Mouse (Mus musculus) left cerebral cortex, postnatal 36 days (tissue): ENCODE data around the gene Agbl1. TPM values are rescaled to one million over a fixed set of nuclear protein-coding genes. Genes with fewer than 3 reads are reported as not detected.

ENCODE experiments used
- DNase-seq, 2 experiments: peaks; one replicate each; pipeline ENCODE4 v3.0.0; 2021 to 2022; ENCODE audit warnings: low spot score in 2 of 2, mixed read lengths in 1 of 2
- intact Hi-C: fragments of 180-260 bp; cut with DNase I; formaldehyde crosslinking; loops from one replicate; pipeline ENCODE4 v1.15.1; 2025
- total RNA-seq, 2 experiments: library from RNA; stranded (reverse); gene quantifications; 2 replicates each; pipeline ENCODE4 v1.2.3; 2021

Gene Agbl1
- total RNA-seq, 2 experiments from 2014 or later, result 0.37 to 0.43 TPM

GRCm38 (mm10) chr7:76381986-76382385 lies 152.3 kb downstream of the Agbl1 start:
- DNase-seq, result no peak
- intact Hi-C loops, result no loop called here

GRCm38 (mm10) chr7:76389240-76389639 lies 159.6 kb downstream of the Agbl1 start:
- intact Hi-C loops, result no loop called here
- DNase-seq, result no peak

GRCm38 (mm10) chr7:76392296-76392940 lies 162.7 kb downstream of the Agbl1 start:
- DNase-seq, result no peak
- intact Hi-C loops, result loop anchor here (2.0 to 10.0 kb wide), 3 partner anchors 468 to 1052 kb away; no protein-coding TSS in a partner anchor

DNA sequence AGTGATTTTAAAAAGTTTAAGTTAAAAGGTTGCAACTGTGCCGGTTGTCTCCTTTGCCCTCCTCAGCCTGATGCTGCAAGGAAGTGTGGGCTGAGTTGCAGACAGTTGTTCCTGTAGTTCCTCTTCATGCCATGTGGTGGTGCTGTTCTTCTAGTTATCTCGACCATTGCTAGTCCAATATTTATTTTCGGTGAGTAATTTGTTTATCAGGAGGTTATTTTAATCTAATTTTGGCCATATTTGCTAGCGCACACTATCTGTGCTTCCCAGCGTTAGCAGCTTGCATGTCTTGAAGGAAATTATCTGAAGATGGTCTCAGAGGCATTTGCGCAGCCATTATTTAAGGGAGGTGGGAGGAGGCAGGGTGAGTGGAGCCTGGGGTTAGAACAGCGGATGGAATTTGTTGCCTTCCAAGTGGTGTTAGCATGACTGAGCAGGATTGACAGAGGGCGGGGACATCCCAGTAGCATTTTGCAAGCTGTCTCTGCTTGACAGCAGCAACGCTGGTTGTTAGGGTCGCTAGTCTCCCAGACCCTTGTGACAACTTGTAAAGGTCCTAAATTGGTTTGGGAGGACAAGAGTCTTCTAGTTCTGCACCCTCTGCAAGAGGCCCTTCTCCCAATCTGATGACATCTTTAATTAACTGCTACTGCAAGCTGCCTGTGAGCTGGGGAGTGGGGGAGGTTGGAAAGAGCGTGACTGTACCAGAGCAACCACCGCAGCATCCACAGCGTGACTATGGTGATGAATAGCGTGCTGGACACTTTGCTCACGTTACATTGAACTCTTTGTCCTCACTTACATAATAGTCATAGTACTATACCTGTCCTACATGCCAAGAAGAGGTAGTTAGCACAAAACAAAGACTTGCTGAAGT lies 163.5 kb downstream of the Agbl1 start:
- DNase-seq, result peak; percentile 68 to 76
- intact Hi-C loops, result loop anchor here (2.0 to 10.0 kb wide), 3 partner anchors 468 to 1052 kb away; no protein-coding TSS in a partner anchor

DNA sequence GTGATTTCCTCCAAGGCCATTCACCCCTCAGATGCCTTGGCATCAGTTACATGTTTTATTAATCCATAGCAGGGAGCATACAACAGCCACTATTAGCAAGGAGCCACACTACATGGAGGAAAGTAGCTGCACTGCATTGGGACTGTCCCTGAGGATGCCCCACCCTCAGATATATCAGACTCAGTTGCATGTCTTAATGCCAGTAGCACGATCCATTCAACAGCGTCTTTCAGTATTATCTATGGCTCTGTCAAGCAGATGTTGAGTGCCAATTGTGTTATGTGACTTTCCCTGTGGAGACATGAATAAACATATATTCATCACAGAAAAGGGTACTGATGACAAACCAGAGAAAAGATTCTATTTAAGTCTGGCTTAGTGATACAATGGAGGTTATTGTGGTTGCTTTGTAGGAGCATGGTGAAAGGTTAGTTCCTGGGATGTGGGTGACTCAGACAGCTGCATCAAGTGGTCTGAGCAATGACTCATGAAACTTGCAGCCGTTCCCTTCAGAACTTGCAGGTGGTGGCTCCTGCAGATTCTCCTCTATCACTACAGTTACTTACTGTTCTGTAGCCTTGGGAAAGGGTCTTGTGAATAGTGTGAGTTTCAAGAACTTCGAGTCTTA lies 178.4 kb downstream of the Agbl1 start:
- intact Hi-C loops, result no loop called here
- DNase-seq, result no peak

GRCm38 (mm10) chr7:76409020-76409419 lies 179.3 kb downstream of the Agbl1 start:
- intact Hi-C loops, result no loop called here
- DNase-seq, result no peak

DNA sequence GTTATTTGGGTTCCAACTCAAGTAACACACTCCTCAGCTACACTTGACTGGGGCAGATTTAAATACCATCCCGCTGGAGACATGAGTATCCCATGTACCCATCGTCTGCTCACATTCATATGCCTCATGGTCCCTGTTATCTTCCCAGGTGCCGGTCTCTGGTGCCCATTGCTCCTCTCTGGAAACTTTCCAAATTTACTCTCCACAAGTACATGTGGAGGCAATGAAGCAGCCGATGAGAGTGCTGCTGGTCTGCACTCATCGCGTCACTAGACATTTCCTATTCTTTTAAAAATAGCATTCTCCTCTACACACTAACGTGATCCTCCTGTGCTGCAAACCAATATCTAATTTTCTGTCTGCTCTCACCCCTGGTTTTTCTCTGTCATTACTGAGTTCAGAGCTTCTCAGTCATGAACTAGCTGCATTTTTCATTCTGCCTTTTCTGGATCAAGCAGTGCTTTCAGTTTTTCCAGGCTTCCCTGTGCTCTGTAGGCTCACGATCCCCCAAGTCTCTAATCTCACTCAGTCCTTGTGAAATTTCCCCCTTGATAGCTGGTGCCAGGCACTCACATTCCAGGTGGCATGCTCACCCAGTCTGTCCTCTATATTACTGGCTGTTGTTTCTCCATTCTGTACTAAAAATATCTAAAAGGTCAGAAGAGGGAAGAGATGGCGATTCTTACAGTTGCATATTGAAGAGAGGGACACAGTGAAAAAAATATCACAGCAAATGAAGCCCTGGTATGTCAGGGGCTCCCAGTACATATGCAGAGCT lies 180.9 kb downstream of the Agbl1 start:
- intact Hi-C loops, result no loop called here
- DNase-seq, result no peak

- intact Hi-C loops, result no loop called here
- no peak for DNase-seq
These were observed 182.4 kb downstream of the Agbl1 start for GRCm38 (mm10) chr7:76411933-76412587.

GRCm38 (mm10) chr7:76416084-76416597 lies 186.5 kb downstream of the Agbl1 start:
- DNase-seq, result no peak
- intact Hi-C loops, result no loop called here

- intact Hi-C loops, result no loop called here
- DNase-seq, result no peak
These were observed 208.9 kb downstream of the Agbl1 start for GRCm38 (mm10) chr7:76438581-76438980.

DNA sequence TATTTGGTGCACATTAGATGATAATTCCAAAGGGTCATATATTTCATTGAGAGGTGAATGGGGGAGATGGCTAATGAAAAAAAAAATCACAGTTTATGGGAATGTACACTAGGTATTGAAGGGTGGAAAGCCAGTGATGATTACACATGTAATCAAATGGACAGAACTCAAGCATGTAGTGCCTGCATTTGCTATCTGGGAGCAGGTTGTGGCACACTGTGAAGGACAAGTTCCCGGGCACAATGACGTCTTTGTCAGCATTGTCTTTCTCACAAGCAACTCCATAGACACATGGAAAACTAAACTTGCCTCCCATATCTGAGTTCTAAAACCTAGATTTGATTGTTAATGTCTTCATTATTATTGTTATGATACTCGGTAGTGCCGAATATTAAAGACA lies 209.3 kb downstream of the Agbl1 start:
- intact Hi-C loops, result no loop called here
- no peak for DNase-seq

DNA sequence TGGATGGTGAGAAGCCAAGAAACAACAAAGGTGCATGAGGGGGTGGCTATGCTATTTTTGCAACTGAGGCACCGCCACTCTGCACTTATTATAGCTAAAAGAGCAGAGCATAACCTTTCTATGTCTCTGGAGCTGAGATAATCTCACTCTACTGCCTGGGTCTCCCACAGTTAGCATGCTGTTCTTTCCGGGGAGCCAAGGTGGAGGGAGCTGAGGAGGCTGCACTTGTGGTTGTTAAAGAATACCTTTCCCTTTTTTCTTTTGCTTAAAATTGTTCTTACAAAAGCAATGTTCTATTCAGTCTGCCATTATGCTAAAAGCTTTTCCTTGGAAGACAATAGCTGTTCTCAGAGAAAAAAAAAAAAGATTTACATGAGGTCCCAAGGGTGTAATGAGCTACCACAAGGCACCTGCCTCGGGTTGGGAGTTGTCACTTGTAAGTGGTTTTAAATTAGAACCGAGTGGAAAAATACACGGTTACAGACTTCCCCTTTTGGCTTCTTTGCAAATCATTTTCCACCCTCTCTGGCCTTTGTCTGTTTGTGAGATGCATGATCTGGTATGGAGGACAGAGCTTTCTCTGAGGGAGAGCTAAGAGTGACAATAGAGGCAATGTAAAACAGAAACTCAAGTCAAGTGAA lies 232.8 kb downstream of the Agbl1 start:
- DNase-seq, result no peak
- intact Hi-C loops, result no loop called here

- no peak for DNase-seq
- intact Hi-C loops, result no loop called here
These were observed 236.7 kb downstream of the Agbl1 start for GRCm38 (mm10) chr7:76466427-76466826.

GRCm38 (mm10) chr7:76474233-76474632 lies 244.5 kb downstream of the Agbl1 start:
- DNase-seq, result no peak
- intact Hi-C loops, result no loop called here

DNA sequence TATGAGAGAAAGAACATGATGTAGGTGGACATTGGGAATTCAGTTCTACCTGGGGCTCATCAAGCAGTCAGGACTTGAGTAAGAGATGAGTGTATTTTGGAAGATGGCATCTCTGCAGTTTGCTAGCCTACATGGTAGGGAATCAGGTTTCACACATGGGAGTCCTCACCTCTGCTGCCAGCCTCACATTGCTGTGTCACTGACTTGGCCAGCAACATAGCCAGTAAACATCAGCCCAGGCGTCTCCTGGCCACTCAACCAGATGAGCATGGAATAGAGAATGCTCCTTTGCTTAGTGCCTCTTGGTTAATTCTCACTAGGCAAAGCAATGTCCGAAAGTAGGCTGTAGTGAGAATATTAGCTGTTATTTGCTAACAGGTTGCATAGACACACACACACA lies 255.9 kb downstream of the Agbl1 start:
- no peak for DNase-seq
- intact Hi-C loops, result no loop called here

DNA sequence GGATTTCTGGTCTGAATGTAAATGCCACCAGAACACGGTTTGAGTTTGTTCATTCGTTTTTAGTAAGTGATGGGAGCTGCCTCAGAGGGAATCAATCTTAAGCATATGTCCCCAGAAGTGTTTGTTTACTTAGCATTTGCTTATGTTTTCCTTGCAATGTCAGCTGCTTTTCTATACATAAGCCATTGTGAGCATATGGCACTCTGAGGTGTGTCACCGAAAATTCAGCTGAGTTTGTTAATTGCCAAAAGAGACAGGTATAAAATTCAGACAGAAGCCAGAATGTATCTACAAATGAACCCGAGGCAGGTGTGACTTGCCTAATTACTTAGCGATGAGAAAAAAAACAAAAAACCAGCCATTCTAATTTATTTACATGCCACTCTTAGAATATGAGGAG lies 257.8 kb downstream of the Agbl1 start:
- intact Hi-C loops, result no loop called here
- no peak for DNase-seq

- DNase-seq, result no peak
- intact Hi-C loops, result no loop called here
These were observed 294.6 kb downstream of the Agbl1 start for GRCm38 (mm10) chr7:76524291-76524690.

GRCm38 (mm10) chr7:76546456-76546855 lies 316.8 kb downstream of the Agbl1 start:
- intact Hi-C loops, result no loop called here
- DNase-seq, result no peak

GRCm38 (mm10) chr7:76547313-76547712 lies 317.6 kb downstream of the Agbl1 start:
- intact Hi-C loops, result no loop called here
- DNase-seq, result no peak
